Mouse (Mus musculus) MEL (cell line): ENCODE data around the gene Psd4. TPM values are rescaled to one million over a fixed set of nuclear protein-coding genes. Genes with fewer than 3 reads are reported as not detected.

Experiments used
- DNase-seq: peaks from one replicate; pipeline ENCODE4 v3.0.0; 2011; ENCODE audit warnings: low read depth, low spot score
- H3K27ac ChIP-seq: 2 replicates; pipeline ENCODE4 v1.5.1; 2012; ENCODE audit warnings: low read depth, mild to moderate bottlenecking, control low read depth, low read length, moderate library complexity; ENCODE audit not compliant: control insufficient read depth
- H3K27me3 ChIP-seq, 2 experiments: fragments of 150-350 bp in 1 of 2; sonication (generic) in 1 of 2; 2 replicates each; pipeline ENCODE4 v1.6.1; 2012; ENCODE audit warnings: low read length in 2 of 2, mild to moderate bottlenecking in 2 of 2, improper control_type of control experiment in 1 of 2, moderate library complexity in 1 of 2; ENCODE audit not compliant: insufficient read depth in 2 of 2, control insufficient read depth in 1 of 2
- H3K36me3 ChIP-seq, 2 experiments: 2 replicates each; pipeline ENCODE4 v1.6.1; 2012 to 2014; ENCODE audit warnings: low read length in 2 of 2, improper control_type of control experiment in 1 of 2, inconsistent platforms in 1 of 2, mild to moderate bottlenecking in 1 of 2; ENCODE audit not compliant: insufficient read depth in 2 of 2, control insufficient read depth in 1 of 2
- H3K4me1 ChIP-seq, 2 experiments: fragments of 150-350 bp in 1 of 2; sonication (generic) in 1 of 2; 2 replicates each; pipeline ENCODE4 v1.6.1; 2012; ENCODE audit warnings: low read length in 2 of 2, improper control_type of control experiment in 1 of 2, mild to moderate bottlenecking in 1 of 2; ENCODE audit not compliant: insufficient read depth in 2 of 2, control insufficient read depth in 1 of 2
- H3K4me3 ChIP-seq, 2 experiments: fragments of 150-350 bp in 1 of 2; sonication (generic) in 1 of 2; 2 replicates each; pipeline ENCODE4 v1.5.1; 2012; ENCODE audit warnings: low read depth in 2 of 2, low read length in 2 of 2, mild to moderate bottlenecking in 2 of 2, moderate library complexity in 2 of 2, control low read depth in 1 of 2, improper control_type of control experiment in 1 of 2; ENCODE audit not compliant: control insufficient read depth in 1 of 2, insufficient read depth in 1 of 2
- H3K79me2 ChIP-seq: 2 replicates; pipeline ENCODE4 v1.6.1; 2012; ENCODE audit warnings: mild to moderate bottlenecking, low read length, moderate library complexity; ENCODE audit not compliant: control insufficient read depth, poor library complexity, insufficient read depth
- H3K9ac ChIP-seq: 2 replicates; pipeline ENCODE4 v1.6.1; 2012; ENCODE audit warnings: low read depth, mild to moderate bottlenecking, control low read depth, low read length, moderate library complexity; ENCODE audit not compliant: control insufficient read depth, poor library complexity, severe bottlenecking
- H3K9me3 ChIP-seq: fragments of 150-350 bp; sonication (generic); replicated peaks from 2 replicates; pipeline ENCODE4 v1.6.1; 2012; ENCODE audit warnings: mild to moderate bottlenecking, low read length, improper control_type of control experiment, moderate library complexity; ENCODE audit not compliant: insufficient read depth
- CHD1 ChIP-seq: IDR thresholded peaks from 2 replicates; pipeline ENCODE4 v1.6.1; 2012; ENCODE audit warnings: low read depth, mild to moderate bottlenecking, inconsistent platforms, low read length, improper control_type of control experiment
- CTCF ChIP-seq, 3 experiments: IDR thresholded peaks in 2 of 3; conservative IDR thresholded peaks in 1 of 3; 2 replicates each; pipeline ENCODE4 v1.5.1; 2011 to 2012; ENCODE audit warnings: low read length in 3 of 3, low read depth in 2 of 3, mild to moderate bottlenecking in 2 of 3, improper control_type of control experiment in 1 of 3, inconsistent platforms in 1 of 3, mixed read lengths in 1 of 3, moderate library complexity in 1 of 3; ENCODE audit not compliant: control insufficient read depth in 1 of 3, insufficient read depth in 1 of 3, poor library complexity in 1 of 3, severe bottlenecking in 1 of 3
- E2F4 ChIP-seq: IDR thresholded peaks from 2 replicates; pipeline ENCODE4 v1.6.1; 2011; ENCODE audit warnings: low read depth, low read length, improper control_type of control experiment, borderline replicate concordance
- EP300 ChIP-seq, 2 experiments: IDR thresholded peaks; 2 replicates each; pipeline ENCODE4 v1.6.1; 2011; ENCODE audit warnings: improper control_type of control experiment in 2 of 2, low read length in 2 of 2, low read depth in 1 of 2, mild to moderate bottlenecking in 1 of 2
- ETS1 ChIP-seq: IDR thresholded peaks from 2 replicates; pipeline ENCODE4 v1.6.1; 2012; ENCODE audit warnings: low read depth, mild to moderate bottlenecking, inconsistent platforms, low read length, improper control_type of control experiment, moderate library complexity
- GABPA ChIP-seq: IDR thresholded peaks from 2 replicates; pipeline ENCODE4 v1.6.1; 2012; ENCODE audit warnings: low read depth, mild to moderate bottlenecking, inconsistent platforms, low read length, improper control_type of control experiment, moderate library complexity
- GATA1 ChIP-seq: IDR thresholded peaks from 2 replicates; pipeline ENCODE4 v1.6.1; 2011; ENCODE audit warnings: low read depth, low read length, improper control_type of control experiment
- HCFC1 ChIP-seq: IDR thresholded peaks from 2 replicates; pipeline ENCODE4 v1.6.1; 2012; ENCODE audit warnings: low read depth, mild to moderate bottlenecking, inconsistent platforms, low read length, improper control_type of control experiment, moderate library complexity
- JUND ChIP-seq: IDR thresholded peaks from 2 replicates; pipeline ENCODE4 v1.6.1; 2011; ENCODE audit warnings: low read depth, mild to moderate bottlenecking, improper control_type of control experiment, low read length
- KAT2A ChIP-seq: conservative IDR thresholded peaks from 2 replicates; pipeline ENCODE4 v1.6.1; 2012; ENCODE audit warnings: low read depth, low read length, improper control_type of control experiment, inconsistent platforms
- MAX ChIP-seq: IDR thresholded peaks from 2 replicates; pipeline ENCODE4 v1.6.1; 2011; ENCODE audit warnings: low read length, improper control_type of control experiment
- MAZ ChIP-seq: IDR thresholded peaks from 2 replicates; pipeline ENCODE4 v1.6.1; 2012; ENCODE audit warnings: low read depth, mild to moderate bottlenecking, inconsistent platforms, low read length, improper control_type of control experiment
- MEF2A ChIP-seq: IDR thresholded peaks from 2 replicates; pipeline ENCODE4 v1.6.1; 2014; ENCODE audit warnings: low read depth, mild to moderate bottlenecking, inconsistent platforms, low read length, improper control_type of control experiment; ENCODE audit not compliant: poor library complexity, insufficient replicate concordance, severe bottlenecking; ENCODE audit errors: extremely low read depth
- MYC ChIP-seq: IDR thresholded peaks from 2 replicates; pipeline ENCODE4 v1.6.1; 2011; ENCODE audit warnings: low read depth, mild to moderate bottlenecking, low read length, improper control_type of control experiment, moderate library complexity
- NELFE ChIP-seq: IDR thresholded peaks from 2 replicates; pipeline ENCODE4 v1.6.1; 2011; ENCODE audit warnings: low read depth, low read length, improper control_type of control experiment
- POLR2A ChIP-seq, 2 experiments: IDR thresholded peaks; 2 replicates each; pipeline ENCODE4 v1.6.1; 2011 to 2012; ENCODE audit warnings: low read length in 2 of 2, mild to moderate bottlenecking in 2 of 2, control low read depth in 1 of 2, improper control_type of control experiment in 1 of 2, low read depth in 1 of 2, moderate library complexity in 1 of 2; ENCODE audit not compliant: control insufficient read depth in 1 of 2, insufficient read depth in 1 of 2, poor library complexity in 1 of 2
- POLR2AphosphoS2 ChIP-seq: IDR thresholded peaks from 2 replicates; pipeline ENCODE4 v1.6.1; 2011; ENCODE audit warnings: low read length, improper control_type of control experiment
- POLR2AphosphoS5 ChIP-seq: IDR thresholded peaks from 2 replicates; pipeline ENCODE4 v1.6.1; 2012; ENCODE audit warnings: low read depth, borderline replicate concordance, mild to moderate bottlenecking, inconsistent platforms, low read length, moderate library complexity, mixed read lengths
- RCOR1 ChIP-seq: IDR thresholded peaks from 2 replicates; pipeline ENCODE4 v1.6.1; 2012; ENCODE audit warnings: low read depth, mild to moderate bottlenecking, inconsistent platforms, low read length, improper control_type of control experiment
- SIN3A ChIP-seq: IDR thresholded peaks from 2 replicates; pipeline ENCODE4 v1.6.1; 2012; ENCODE audit warnings: low read length, improper control_type of control experiment, inconsistent platforms
- SMC3 ChIP-seq: IDR thresholded peaks from 2 replicates; pipeline ENCODE4 v1.6.1; 2011; ENCODE audit warnings: low read depth, low read length, improper control_type of control experiment
- USF2 ChIP-seq, 2 experiments: IDR thresholded peaks; 2 replicates each; pipeline ENCODE4 v1.6.1; 2011 to 2012; ENCODE audit warnings: improper control_type of control experiment in 2 of 2, low read length in 2 of 2, borderline replicate concordance in 1 of 2, inconsistent platforms in 1 of 2, low read depth in 1 of 2, mild to moderate bottlenecking in 1 of 2; ENCODE audit not compliant: insufficient read depth in 1 of 2
- ZC3H11A ChIP-seq: IDR thresholded peaks from 2 replicates; pipeline ENCODE4 v1.6.1; 2012; ENCODE audit warnings: low read depth, mild to moderate bottlenecking, inconsistent platforms, low read length, improper control_type of control experiment
- ZMIZ1 ChIP-seq: IDR thresholded peaks from 2 replicates; pipeline ENCODE4 v1.6.1; 2012; ENCODE audit warnings: low read depth, mild to moderate bottlenecking, inconsistent platforms, low read length, improper control_type of control experiment, moderate library complexity
- ZNF384 ChIP-seq: IDR thresholded peaks from 2 replicates; pipeline ENCODE4 v1.6.1; 2012; ENCODE audit warnings: low read depth, mild to moderate bottlenecking, inconsistent platforms, low read length, improper control_type of control experiment
- polyA plus RNA-seq, 2 experiments: library from polyadenylated mRNA; stranded (reverse) in 1 of 2; unstranded in 1 of 2; fragments of >175 nt in 1 of 2; fragments of >200 nt in 1 of 2; gene quantifications; 2 replicates each; pipeline versions ENCODE4 v1.2.1 to v1.2.4; 2012; ENCODE audit warnings: low replicate concordance in 2 of 2, low read depth in 1 of 2; ENCODE audit not compliant: insufficient read length in 2 of 2, insufficient read depth in 1 of 2, missing spikeins in 1 of 2
- total RNA-seq: library from RNA; depleted of rRNA; stranded (reverse); fragments of 300-350 nt; gene quantifications from 2 replicates; pipeline ENCODE4 v1.2.3, GENCODE M21; 2012

Psd4 gene
- total and polyA plus RNA-seq, 3 experiments, result 0.11 TPM; not detected in 2

DNA sequence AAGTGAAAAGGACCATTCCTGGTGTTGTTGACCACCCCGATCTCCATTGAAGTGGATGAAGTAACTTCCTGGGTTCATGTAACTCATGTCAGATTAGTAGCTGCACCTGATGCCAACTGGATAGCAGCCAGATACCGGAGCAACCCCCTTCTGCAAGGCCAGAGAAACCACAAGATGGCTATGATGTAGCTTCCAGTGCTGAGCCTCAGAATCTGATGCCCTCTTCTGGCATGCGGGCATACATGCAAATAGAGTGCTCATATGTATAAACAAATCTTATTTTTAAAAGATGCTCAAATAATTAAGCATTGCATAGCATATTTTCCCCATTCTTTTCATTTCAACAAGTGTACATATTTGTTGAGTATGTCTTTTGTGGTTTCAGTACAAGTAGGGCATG, 3.6 kb upstream of the Psd4 start:
- TF ChIP-seq ZNF384 (no peak), SIN3A (no peak), NELFE (no peak), ZMIZ1 (no peak), MEF2A (no peak), MYC (no peak), POLR2AphosphoS5 (no peak), HCFC1 (no peak), CHD1 (no peak), POLR2AphosphoS2 (no peak), JUND (no peak), ZC3H11A (no peak), KAT2A (no peak), GATA1 (no peak), MAZ (no peak), GABPA (no peak), CTCF (IDR thresholded peaks at IDR 0.05 in 2 of 3, conservative IDR thresholded peaks at IDR 0.05 in 1 of 3; ENCODE audit: control insufficient read depth in 1 of 3, insufficient read depth in 1 of 3, low read depth in 2 of 3, low read length in 3 of 3, poor library complexity in 1 of 3, severe bottlenecking in 1 of 3) (no peak), POLR2A (IDR thresholded peaks at IDR 0.05; ENCODE audit: control insufficient read depth in 1 of 2, insufficient read depth in 1 of 2, low read depth in 1 of 2, low read length in 2 of 2, poor library complexity in 1 of 2) (no peak), RCOR1 (no peak)
- TF ChIP-seq, all 39 proteins: peak for 0
- no peaks in the 10 kb centered on the region for H3K27me3 ChIP-seq
- H3K36me3 ChIP-seq, result no peaks in the 10 kb centered on the region
- DNase-seq, result no peak
- no peak overlapping the region for H3K27ac ChIP-seq
- H3K9me3 ChIP-seq, result no peaks in the 10 kb centered on the region
- no peaks in the 10 kb centered on the region for H3K4me1 ChIP-seq
- H3K9ac ChIP-seq, result no peak overlapping the region
- no peak overlapping the region for H3K4me3 ChIP-seq
- no peaks in the 10 kb centered on the region for H3K79me2 ChIP-seq

DNA sequence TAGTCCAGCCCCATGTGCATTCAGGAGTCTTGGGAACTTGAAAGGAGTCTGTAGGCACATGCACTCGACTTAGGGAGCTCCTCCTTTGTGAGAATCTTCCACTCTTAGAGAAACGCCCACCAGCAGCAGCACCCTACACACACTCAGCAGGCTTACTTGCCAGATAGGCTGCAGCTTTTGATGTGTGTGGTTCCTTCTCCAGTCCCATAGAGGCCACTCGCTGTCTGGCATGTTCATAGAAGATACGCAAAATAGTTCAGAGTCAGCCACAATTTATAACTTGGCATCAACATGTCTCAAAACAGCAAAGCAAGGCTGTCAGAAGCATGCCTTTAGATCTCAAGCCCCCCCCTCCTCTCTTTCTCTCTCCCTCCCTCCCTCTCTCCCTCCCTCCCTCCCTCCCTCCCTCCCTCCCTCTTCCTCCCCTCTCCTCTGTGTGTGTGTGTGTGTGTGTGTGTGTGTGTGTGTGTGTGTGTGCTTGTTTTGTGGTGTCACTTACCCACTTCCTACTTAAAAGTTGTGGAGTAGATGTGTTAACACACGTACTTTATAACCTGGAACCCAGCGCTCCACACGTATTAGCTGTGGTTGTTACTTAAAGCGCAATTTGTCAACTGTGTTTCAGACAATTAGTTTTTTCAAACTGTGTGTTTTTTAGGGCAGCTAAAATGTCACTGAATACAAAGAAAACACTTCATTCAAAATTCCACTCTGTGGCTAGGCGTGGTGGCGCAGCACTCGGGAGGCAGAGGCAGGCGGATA, 985 bp upstream of the Psd4 start:
- H3K79me2 ChIP-seq, result no peaks in the 10 kb centered on the region
- no peak overlapping the region for H3K4me3 ChIP-seq
- H3K9ac ChIP-seq, result no peak overlapping the region
- H3K36me3 ChIP-seq, result no peaks in the 10 kb centered on the region
- TF ChIP-seq POLR2AphosphoS5, result no peak
- TF ChIP-seq USF2 (IDR thresholded peaks at IDR 0.05; ENCODE audit: borderline replicate concordance in 1 of 2, insufficient read depth in 1 of 2, low read depth in 1 of 2, low read length in 2 of 2), result no peak
- TF ChIP-seq MAX, result no peak
- no peak for TF ChIP-seq CTCF (IDR thresholded peaks at IDR 0.05 in 2 of 3, conservative IDR thresholded peaks at IDR 0.05 in 1 of 3; ENCODE audit: control insufficient read depth in 1 of 3, insufficient read depth in 1 of 3, low read depth in 2 of 3, low read length in 3 of 3, poor library complexity in 1 of 3, severe bottlenecking in 1 of 3)
- TF ChIP-seq E2F4, result no peak
- TF ChIP-seq ETS1, result no peak
- no peak for TF ChIP-seq KAT2A
- no peak for TF ChIP-seq RCOR1
- TF ChIP-seq GABPA, result no peak
- no peak for TF ChIP-seq POLR2AphosphoS2
- no peak for TF ChIP-seq EP300 (IDR thresholded peaks at IDR 0.05; ENCODE audit: low read depth in 1 of 2, low read length in 2 of 2)
- no peak for TF ChIP-seq SMC3
- TF ChIP-seq, all 39 proteins: peak for 0
- no peaks in the 10 kb centered on the region for H3K9me3 ChIP-seq
- no peaks in the 10 kb centered on the region for H3K4me1 ChIP-seq
- no peaks in the 10 kb centered on the region for H3K27me3 ChIP-seq
- H3K27ac ChIP-seq, result no peak overlapping the region
- DNase-seq, result no peak
